Comparison of ENCODE assay signal across 17 mouse cellular contexts in genomic region chr9:60527836-60528235, GRCm38 (mm10). TPM values are rescaled to one million over a fixed set of nuclear protein-coding genes. Genes with fewer than 3 reads are reported as not detected.
"Had no signal": no experiment of that assay in that cellular context is flagged by ENCODE, and none has a peak within 500 bp of the region (broad histone marks: within the 10 kb centered on the region; RNA-seq: fewer than 3 reads in every experiment).

No protein-coding gene starts in this region.

- H3K9ac ChIP-seq: limb, embryonic 15.5 days; liver, embryonic 13.5 days; liver, postnatal 0 days; lung, embryonic 15.5 days; midbrain, embryonic 15.5 days; neural tube, embryonic 13.5 days had no signal

- H3K27ac ChIP-seq: kidney, postnatal 0 days; limb, embryonic 15.5 days; liver, embryonic 13.5 days; macrophage; midbrain, embryonic 15.5 days; neural tube, embryonic 13.5 days had no signal

- H3K36me3 ChIP-seq: limb, embryonic 15.5 days; liver, embryonic 13.5 days; lung, embryonic 15.5 days; midbrain, embryonic 15.5 days; neural tube, embryonic 13.5 days had no signal

- ATAC-seq: liver, postnatal 0 days; midbrain, embryonic 15.5 days had no signal

- H3K4me3 ChIP-seq: limb, embryonic 15.5 days; liver, embryonic 13.5 days; lung, embryonic 15.5 days; megakaryocyte, embryonic 14.5 days; midbrain, embryonic 15.5 days; neural tube, embryonic 13.5 days had no signal

- H3K9me3 ChIP-seq: limb, embryonic 15.5 days; liver, embryonic 13.5 days; lung, embryonic 15.5 days; megakaryocyte, embryonic 14.5 days; midbrain, embryonic 15.5 days; neural tube, embryonic 13.5 days had no signal

- DNase-seq: kidney, postnatal 36 days; layer of hippocampus, adult 9-11 months; layer of hippocampus, postnatal 36 days; liver, embryonic 13.5 days; liver, postnatal 0 days; lung, postnatal 14 days; right cerebral cortex, postnatal 14 days; thymus, postnatal 36 days had no signal

- H3K4me2 ChIP-seq: limb, embryonic 15.5 days; liver, embryonic 13.5 days; lung, embryonic 15.5 days; midbrain, embryonic 11.5 days; midbrain, embryonic 15.5 days; neural tube, embryonic 13.5 days had no signal

- H3K4me1 ChIP-seq: liver, embryonic 13.5 days; midbrain, embryonic 15.5 days had no signal

- H3K27me3 ChIP-seq: lung, embryonic 15.5 days; midbrain, embryonic 15.5 days had no signal

RNA-seq across cellular contexts. Expression of gene Thsd4, which starts 6.0 kb away (rescaled TPM):
- total RNA-seq: monocyte, adult 5-6 weeks had no signal
- polyA plus RNA-seq: macrophage had no signal
